Mouse (Mus musculus): ENCODE results near the gene 2310033P09Rik. TPM values are rescaled to one million over a fixed set of nuclear protein-coding genes. Genes with fewer than 3 reads are reported as not detected.
A peak's percentile ranks its signal among the peaks of the same experiment; 100 is the strongest.

Gene 2310033P09Rik
- polyA plus RNA-seq (2015; fragmentation: Nextera tagmentation; extraction: Ambion mirVana): 30.6 and 31.3 TPM in 2 replicates

GRCm38 (mm10) chr11:59208153-59208831, at the start of gene 2310033P09Rik:
Gene 2310033P09Rik, plus strand, starts transcription at chr11:59208321.
- H3K27ac ChIP-seq (replicated peaks): peak within 1 kb of the TSS; percentile 93
- peak within 1 kb of the TSS; percentile 85 for H3K9ac ChIP-seq
- peak; percentile 81 for ATAC-seq (ENCODE audit: insufficient number of reproducible peaks, low FRiP score, low TSS enrichment, low read depth)
- peak within 1 kb of the TSS; percentile 98 for H3K4me3 ChIP-seq (replicated peaks)
- peak within 1 kb of the TSS; percentile 84 for H3K4me2 ChIP-seq (replicated peaks)
- H3K9me3 ChIP-seq (replicated peaks): no peaks in the 10 kb centered on the region
- peaks cover 62% of the 10 kb centered on the region for H3K36me3 ChIP-seq
- no peaks in the 10 kb centered on the region for H3K27me3 ChIP-seq
- H3K4me1 ChIP-seq: peaks cover 20% of the 10 kb centered on the region
- WGBS: under 1% methylated on average over 67 of the region's 67 CpGs

- Histone ChIP-seq H3K4me3 (replicated peaks) (no peak overlapping the region), H3K4me2 (replicated peaks) (no peak overlapping the region), H3K4me1 (peaks cover 15% of the 10 kb centered on the region), H3K27ac (replicated peaks) (no peak overlapping the region), H3K9ac (no peak overlapping the region), H3K9me3 (replicated peaks) (no peaks in the 10 kb centered on the region), H3K27me3 (no peaks in the 10 kb centered on the region), H3K36me3 (peaks cover 20% of the 10 kb centered on the region)
- no peak for ATAC-seq (ENCODE audit: insufficient number of reproducible peaks, low FRiP score, low TSS enrichment, low read depth)
- WGBS: 92% methylated on average over 13 of the region's 13 CpGs
Observed at GRCm38 (mm10) chr11:59159099-59159498, 49.0 kb upstream of the 2310033P09Rik start.

- H3K36me3 ChIP-seq: peaks cover 20% of the 10 kb centered on the region
- ATAC-seq (ENCODE audit: insufficient number of reproducible peaks, low FRiP score, low TSS enrichment, low read depth): no peak
- peaks cover 17% of the 10 kb centered on the region for H3K4me1 ChIP-seq
- H3K9ac ChIP-seq: no peak overlapping the region
- WGBS: 84% methylated on average over 4 of the region's 4 CpGs
- H3K27me3 ChIP-seq: no peaks in the 10 kb centered on the region
- H3K27ac ChIP-seq (replicated peaks): no peak overlapping the region
- no peak overlapping the region for H3K4me2 ChIP-seq (replicated peaks)
- no peaks in the 10 kb centered on the region for H3K9me3 ChIP-seq (replicated peaks)
- H3K4me3 ChIP-seq (replicated peaks): no peak overlapping the region
Observed at GRCm38 (mm10) chr11:59159558-59159957, 48.6 kb upstream of the 2310033P09Rik start.

DNA sequence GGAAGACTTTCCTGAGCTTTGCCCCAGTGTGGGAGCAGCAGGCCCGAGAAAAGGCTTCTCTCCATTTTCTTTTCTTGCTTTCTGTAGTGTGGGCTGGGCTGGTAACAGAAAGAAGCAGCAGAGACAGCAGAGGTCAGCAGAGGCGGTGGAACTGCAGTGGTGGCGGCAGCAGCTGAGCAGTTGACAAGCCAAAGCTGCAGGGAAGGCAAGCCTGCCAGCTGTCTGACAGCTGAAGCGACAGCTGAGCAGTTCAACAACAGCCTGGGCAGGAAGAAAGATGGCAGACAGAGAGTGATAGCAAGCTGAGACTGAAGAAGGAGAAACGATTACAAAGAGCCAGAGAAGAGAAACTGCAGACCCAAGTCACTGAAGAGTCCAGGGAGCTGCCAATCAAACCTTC, 46.7 kb upstream of the 2310033P09Rik start:
- peaks cover 17% of the 10 kb centered on the region for H3K4me1 ChIP-seq
- WGBS: 68% methylated on average over 5 of the region's 5 CpGs
- 0 out of 2 replicates have a peak overlapping the region, but pooled peaks have one; percentile 28 for H3K27ac ChIP-seq (replicated peaks)

GRCm38 (mm10) chr11:59162443-59163254, 45.5 kb upstream of the 2310033P09Rik start:
- H3K4me3 ChIP-seq (replicated peaks): peak overlapping the region; percentile 90
- WGBS: 52% methylated on average over 9 of the region's 9 CpGs
- ATAC-seq (ENCODE audit: insufficient number of reproducible peaks, low FRiP score, low TSS enrichment, low read depth): no peak
- H3K4me1 ChIP-seq: peaks cover 17% of the 10 kb centered on the region
- peak overlapping the region; percentile 26 for H3K9ac ChIP-seq
- no peaks in the 10 kb centered on the region for H3K9me3 ChIP-seq (replicated peaks)
- peak overlapping the region; percentile 67 for H3K4me2 ChIP-seq (replicated peaks)
- H3K27me3 ChIP-seq: no peaks in the 10 kb centered on the region
- H3K27ac ChIP-seq (replicated peaks): peak overlapping the region; percentile 100
- peaks cover 9% of the 10 kb centered on the region for H3K36me3 ChIP-seq

More for the DNA sequence above, 46.7 kb upstream of the 2310033P09Rik start:
- ATAC-seq (ENCODE audit: insufficient number of reproducible peaks, low FRiP score, low TSS enrichment, low read depth): no peak
- Histone ChIP-seq H3K4me2 (replicated peaks) (no peak overlapping the region), H3K36me3 (peaks cover 17% of the 10 kb centered on the region), H3K27me3 (no peaks in the 10 kb centered on the region), H3K9ac (no peak overlapping the region), H3K4me3 (replicated peaks) (no peak overlapping the region), H3K9me3 (replicated peaks) (no peaks in the 10 kb centered on the region)

- no peaks in the 10 kb centered on the region for H3K27me3 ChIP-seq
- H3K4me2 ChIP-seq (replicated peaks): peak within 1 kb of the TSS; percentile 67
- peak within 1 kb of the TSS; percentile 90 for H3K4me3 ChIP-seq (replicated peaks)
- no peaks in the 10 kb centered on the region for H3K36me3 ChIP-seq
- peak; percentile 98 for ATAC-seq (ENCODE audit: insufficient number of reproducible peaks, low FRiP score, low TSS enrichment, low read depth)
- H3K4me1 ChIP-seq: peaks cover 17% of the 10 kb centered on the region
- peak within 1 kb of the TSS; percentile 89 for H3K9ac ChIP-seq
- H3K27ac ChIP-seq (replicated peaks): peak within 1 kb of the TSS; percentile 100
- 3% methylated on average over 54 of the region's 68 CpGs for WGBS
- no peaks in the 10 kb centered on the region for H3K9me3 ChIP-seq (replicated peaks)
Observed at GRCm38 (mm10) chr11:59163255-59164236, 44.6 kb upstream of the 2310033P09Rik start, which contains the start of gene Iba57. Gene Iba57, minus strand, starts transcription at chr11:59163739.

DNA sequence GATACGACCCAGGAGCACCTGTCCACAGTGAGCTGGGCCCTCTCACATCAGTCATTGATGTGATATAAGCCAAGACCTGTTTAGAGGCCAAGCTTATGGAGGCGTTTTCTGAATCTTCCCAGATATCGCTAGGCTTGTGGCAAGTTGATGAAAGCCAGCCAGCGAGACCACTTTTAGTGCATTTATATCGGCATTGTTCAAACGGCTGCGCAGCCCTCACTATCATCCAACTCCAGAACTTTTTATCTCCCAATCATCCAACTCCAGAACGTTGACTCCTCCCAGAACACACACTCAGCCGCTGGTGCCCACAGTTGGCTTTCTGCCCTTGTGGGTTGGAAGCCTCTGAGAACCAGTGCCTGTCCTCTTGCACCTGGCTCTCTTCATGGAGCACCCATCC, 43.7 kb upstream of the 2310033P09Rik start:
- Histone ChIP-seq H3K9me3 (replicated peaks) (no peaks in the 10 kb centered on the region), H3K36me3 (no peaks in the 10 kb centered on the region), H3K27me3 (no peaks in the 10 kb centered on the region), H3K4me2 (replicated peaks) (peak overlapping the region; percentile 67; the same call in 1 of the 2 replicates), H3K27ac (replicated peaks) (no peak overlapping the region), H3K4me1 (peaks cover 17% of the 10 kb centered on the region), H3K4me3 (replicated peaks) (peak overlapping the region; percentile 90; the same call in 1 of the 2 replicates), H3K9ac (no peak overlapping the region)
- ATAC-seq (ENCODE audit: insufficient number of reproducible peaks, low FRiP score, low TSS enrichment, low read depth): no peak
- 84% methylated on average over 9 of the region's 9 CpGs for WGBS

DNA sequence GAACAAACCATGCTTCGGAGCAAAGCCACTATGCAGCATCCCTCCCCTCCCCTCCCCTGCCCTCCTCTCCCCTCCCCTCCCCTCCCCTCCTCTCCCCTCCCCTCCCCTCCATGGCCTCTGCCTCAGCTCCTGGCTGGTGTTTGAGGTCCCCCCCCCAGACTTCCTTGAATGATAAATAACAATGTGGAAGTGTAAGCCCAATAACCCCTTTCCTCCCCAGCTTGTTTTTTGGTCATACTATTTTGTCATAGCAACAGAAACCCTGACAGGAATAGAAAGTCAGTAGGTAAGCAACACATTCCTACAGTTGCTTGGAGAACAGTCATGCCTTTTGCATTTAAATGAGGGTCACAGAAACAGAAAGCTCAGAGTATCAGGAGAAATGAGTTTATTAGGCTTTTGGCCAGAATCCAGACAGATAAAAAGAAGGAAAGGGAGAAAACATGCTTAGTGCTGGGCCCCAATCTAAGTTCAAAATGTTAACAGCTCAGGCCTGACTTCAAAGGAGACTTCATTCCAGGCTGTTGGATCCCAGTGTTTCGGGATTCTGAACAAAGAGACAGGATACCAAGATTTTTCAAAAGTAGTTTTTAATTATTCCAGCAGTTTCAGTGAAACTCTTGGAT, 42.4 kb upstream of the 2310033P09Rik start:
- H3K27me3 ChIP-seq: no peaks in the 10 kb centered on the region
- 52% methylated on average over 2 of the region's 2 CpGs for WGBS
- peaks cover 17% of the 10 kb centered on the region for H3K4me1 ChIP-seq
- H3K27ac ChIP-seq (replicated peaks): no peak overlapping the region
- H3K36me3 ChIP-seq: no peaks in the 10 kb centered on the region
- ATAC-seq (ENCODE audit: insufficient number of reproducible peaks, low FRiP score, low TSS enrichment, low read depth): no peak
- no peak overlapping the region for H3K9ac ChIP-seq
- no peak overlapping the region for H3K4me2 ChIP-seq (replicated peaks)
- no peak overlapping the region for H3K4me3 ChIP-seq (replicated peaks)
- H3K9me3 ChIP-seq (replicated peaks): no peaks in the 10 kb centered on the region

- Histone ChIP-seq H3K36me3 (no peaks in the 10 kb centered on the region), H3K9me3 (replicated peaks) (no peaks in the 10 kb centered on the region), H3K27ac (replicated peaks) (no peak overlapping the region), H3K4me1 (no peaks in the 10 kb centered on the region), H3K27me3 (peaks cover 20% of the 10 kb centered on the region), H3K4me3 (replicated peaks) (no peak overlapping the region), H3K4me2 (replicated peaks) (no peak overlapping the region), H3K9ac (no peak overlapping the region)
- no peak for ATAC-seq (ENCODE audit: insufficient number of reproducible peaks, low FRiP score, low TSS enrichment, low read depth)
- WGBS: 48% methylated on average over 3 of the region's 3 CpGs
Observed at GRCm38 (mm10) chr11:59169807-59170206, 38.3 kb upstream of the 2310033P09Rik start.

GRCm38 (mm10) chr11:59170549-59170948, 37.6 kb upstream of the 2310033P09Rik start:
- H3K27ac ChIP-seq (replicated peaks): no peak overlapping the region
- no peak overlapping the region for H3K4me3 ChIP-seq (replicated peaks)
- peaks cover 28% of the 10 kb centered on the region for H3K27me3 ChIP-seq
- no peaks in the 10 kb centered on the region for H3K4me1 ChIP-seq
- no peaks in the 10 kb centered on the region for H3K9me3 ChIP-seq (replicated peaks)
- no peaks in the 10 kb centered on the region for H3K36me3 ChIP-seq
- no peak overlapping the region for H3K4me2 ChIP-seq (replicated peaks)
- H3K9ac ChIP-seq: no peak overlapping the region
- peak; percentile 11; the same call in 1 of the 2 replicates for ATAC-seq (ENCODE audit: insufficient number of reproducible peaks, low FRiP score, low TSS enrichment, low read depth)
- WGBS: 75% methylated on average over 4 of the region's 4 CpGs

Data from embryonic facial prominence, embryonic 15.5 days (tissue).